Mouse (Mus musculus): ENCODE measurements around the gene Cnr2.

The Cnr2 gene

GRCm38 (mm10) chr4:135895071-135895571, at the start of gene Cnr2:
TSS of gene Cnr2 (plus strand) at chr4:135895394.
- no peak for DNase-seq

GRCm38 (mm10) chr4:135847581-135847980, 47.6 kb upstream of the Cnr2 start:
- no peak for DNase-seq

GRCm38 (mm10) chr4:135850411-135851095, 44.6 kb upstream of the Cnr2 start:
- peak; percentile 67 for DNase-seq

- DNase-seq = no peak
Observed at GRCm38 (mm10) chr4:135851942-135852341, 43.3 kb upstream of the Cnr2 start.

GRCm38 (mm10) chr4:135853987-135854546, 41.1 kb upstream of the Cnr2 start:
- no peak for DNase-seq

- no peak for DNase-seq
Observed at GRCm38 (mm10) chr4:135854630-135855029, 40.6 kb upstream of the Cnr2 start.

GRCm38 (mm10) chr4:135855080-135855479, 40.1 kb upstream of the Cnr2 start:
- DNase-seq = peak; percentile 72

GRCm38 (mm10) chr4:135855536-135856222, 39.5 kb upstream of the Cnr2 start, which contains the start of gene Srsf10:
TSS of gene Srsf10 (plus strand) at chr4:135855747.
- DNase-seq = peak; percentile 99

- peak; percentile 82 for DNase-seq
Observed at GRCm38 (mm10) chr4:135856223-135857091, 38.7 kb upstream of the Cnr2 start.

- DNase-seq = no peak
Observed at GRCm38 (mm10) chr4:135857597-135858186, 37.5 kb upstream of the Cnr2 start.

- no peak for DNase-seq
Observed at GRCm38 (mm10) chr4:135868996-135869395, 26.2 kb upstream of the Cnr2 start.

GRCm38 (mm10) chr4:135870227-135871023, 24.8 kb upstream of the Cnr2 start:
- DNase-seq = no peak

GRCm38 (mm10) chr4:135872015-135872414, 23.2 kb upstream of the Cnr2 start:
- no peak for DNase-seq

- DNase-seq = no peak
Observed at GRCm38 (mm10) chr4:135872589-135873391, 22.4 kb upstream of the Cnr2 start.

GRCm38 (mm10) chr4:135873526-135874202, 21.5 kb upstream of the Cnr2 start, which contains the start of gene Pnrc2:
TSS of gene Pnrc2 (minus strand) at chr4:135873850.
- peak; percentile 98 for DNase-seq

GRCm38 (mm10) chr4:135874564-135875535, 20.3 kb upstream of the Cnr2 start:
- no peak for DNase-seq

- no peak for DNase-seq
Observed at GRCm38 (mm10) chr4:135875546-135875945, 19.6 kb upstream of the Cnr2 start.

GRCm38 (mm10) chr4:135875991-135876582, 19.1 kb upstream of the Cnr2 start:
- DNase-seq = peak; percentile 58

Measured in retina, postnatal 1 day (tissue).